Mouse (Mus musculus) small intestine, adult 2 months (tissue): Measurements from ENCODE around the gene Myom1.

Source experiments
- CTCF ChIP-seq: fragments of 200-500 bp; IDR thresholded peaks from 2 replicates; pipeline ENCODE4 v1.5.1; 2012; ENCODE audit warnings: low read depth, mild to moderate bottlenecking, control low read depth, inconsistent platforms, low read length, moderate library complexity, mixed read lengths; ENCODE audit not compliant: insufficient replicate concordance, insufficient read length; ENCODE audit errors: extremely low read depth
- POLR2A ChIP-seq: fragments of 200-500 bp; IDR thresholded peaks from 2 replicates; pipeline ENCODE4 v1.6.1; 2012; ENCODE audit warnings: low read depth, mild to moderate bottlenecking, control low read depth, inconsistent platforms, low read length, moderate library complexity

- TF ChIP-seq POLR2A, result no peak
- no peak for TF ChIP-seq CTCF
Measured at GRCm38 (mm10) chr17:71074386-71074785, 72.0 kb downstream of the Myom1 start.
